Mouse (Mus musculus) neural tube, embryonic 13.5 days (tissue): ENCODE measurements around the gene Cmc1. TPM values are rescaled to one million over a fixed set of nuclear protein-coding genes. Genes with fewer than 3 reads are reported as not detected.
A peak's percentile ranks its signal among the peaks of the same experiment; 100 is the strongest.
"Not testable (repeated sequence)": the region's sequence is repeated elsewhere in the genome, so short reads cannot be mapped to it uniquely, and the experiment has no call there.

Experiments
- ATAC-seq: fragments of 200-750 bp; cut with Nextera tagmentation; 2 replicates; pipeline ENCODE4 v1.8.0; 2017; ENCODE audit warnings: low read depth, mild to moderate bottlenecking, moderate TSS enrichment, moderate library complexity
- H3K27ac ChIP-seq: fragments of 300-500 bp; sonication (generic); replicated peaks from 2 replicates; pipeline ENCODE4 v1.5.1; 2015; ENCODE audit warnings: moderate library complexity, mild to moderate bottlenecking, inconsistent platforms
- H3K27me3 ChIP-seq: fragments of 300-500 bp; sonication (generic); 2 replicates; pipeline ENCODE4 v1.6.1; 2015; ENCODE audit warnings: mild to moderate bottlenecking, inconsistent platforms
- H3K36me3 ChIP-seq: fragments of 300-500 bp; sonication (generic); 2 replicates; pipeline ENCODE4 v1.6.1; 2015; ENCODE audit warnings: mild to moderate bottlenecking, inconsistent platforms
- H3K4me1 ChIP-seq: fragments of 300-500 bp; sonication (generic); replicated peaks from 2 replicates; pipeline ENCODE4 v1.6.1; 2015; ENCODE audit warnings: inconsistent platforms
- H3K4me2 ChIP-seq: fragments of 300-500 bp; sonication (generic); 2 replicates; pipeline ENCODE4 v1.6.1; 2015; ENCODE audit warnings: inconsistent platforms, mild to moderate bottlenecking, moderate library complexity
- H3K4me3 ChIP-seq: fragments of 300-500 bp; sonication (generic); 2 replicates; pipeline ENCODE4 v1.5.1; 2015; ENCODE audit warnings: mild to moderate bottlenecking, inconsistent platforms
- H3K9ac ChIP-seq: fragments of 300-500 bp; sonication (generic); 2 replicates; pipeline ENCODE4 v1.6.1; 2015; ENCODE audit warnings: moderate library complexity, mild to moderate bottlenecking, inconsistent platforms
- H3K9me3 ChIP-seq: fragments of 300-500 bp; sonication (generic); 2 replicates; pipeline ENCODE4 v1.6.1; 2016; ENCODE audit warnings: inconsistent platforms
- WGBS: fragments of 180-500 bp; shearing (Covaris S2); methylation state at CpG from one replicate; pipeline ENCODE4 v1.1.7; 2015; 5-methylcytosine and 5-hydroxymethylcytosine counted together
- polyA plus RNA-seq: library from polyadenylated mRNA; unstranded; fragments of >200 nt; fragmentation: Nextera tagmentation; extraction: Ambion mirVana; gene quantifications from 2 replicates; pipeline ENCODE4 v1.2.1, GENCODE M21; 2015

The Cmc1 gene
- polyA plus RNA-seq, 1 experiment from 2014 or later: 47.7 TPM

DNA sequence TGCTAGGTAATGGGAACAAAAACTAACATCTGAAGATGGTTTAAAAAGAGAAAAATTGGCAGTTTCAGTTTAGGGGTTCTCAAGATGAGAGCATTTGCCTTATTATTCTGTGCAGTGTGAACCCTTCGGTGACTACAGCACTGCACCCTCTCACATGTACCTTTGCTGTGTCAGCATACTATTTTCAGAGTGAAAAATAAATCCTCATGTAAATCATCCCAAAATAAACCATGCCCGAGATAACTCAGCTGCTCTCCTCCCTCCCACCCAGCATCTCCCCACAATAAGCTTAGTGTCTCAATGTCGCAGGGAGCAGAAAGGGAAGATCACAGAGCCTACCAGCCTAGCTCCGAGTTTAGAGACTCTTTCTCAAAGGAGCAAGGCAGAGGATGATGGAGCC, 23.1 kb upstream of the Cmc1 start:
- no peaks in the 10 kb centered on the region for H3K4me1 ChIP-seq
- H3K4me2 ChIP-seq: no peak overlapping the region
- no peak overlapping the region for H3K9ac ChIP-seq
- peaks cover 6% of the 10 kb centered on the region; the same call in 1 of the 2 replicates for H3K9me3 ChIP-seq
- WGBS: 82% methylated on average over 4 of the region's 4 CpGs
- H3K27me3 ChIP-seq: no peaks in the 10 kb centered on the region
- no peak for ATAC-seq
- no peak overlapping the region for H3K27ac ChIP-seq
- H3K4me3 ChIP-seq: no peak overlapping the region
- no peaks in the 10 kb centered on the region for H3K36me3 ChIP-seq

DNA sequence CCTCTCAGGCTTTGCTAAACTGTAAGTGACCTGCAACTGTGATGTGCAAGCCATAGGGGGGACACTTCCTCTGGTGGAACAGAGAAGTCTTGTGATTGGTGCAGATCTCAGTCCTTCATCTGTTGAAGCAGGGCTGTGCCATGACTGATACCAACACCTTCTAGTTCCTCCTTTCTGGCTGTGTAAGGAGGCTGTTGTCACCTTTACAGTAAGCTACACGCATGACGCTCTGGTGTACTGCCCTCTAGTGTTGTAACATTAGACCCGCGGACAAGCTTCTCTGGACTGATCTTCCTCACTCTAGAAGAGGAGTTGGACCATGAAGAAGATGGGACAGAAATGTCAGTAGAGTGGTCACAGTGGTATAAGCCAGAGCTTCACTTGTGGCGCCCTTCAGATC, 18.6 kb upstream of the Cmc1 start:
- ATAC-seq: no peak
- no peak overlapping the region for H3K9ac ChIP-seq
- H3K27ac ChIP-seq: no peak overlapping the region
- no peaks in the 10 kb centered on the region for H3K27me3 ChIP-seq
- H3K4me1 ChIP-seq: no peaks in the 10 kb centered on the region
- H3K4me2 ChIP-seq: no peak overlapping the region
- no peaks in the 10 kb centered on the region for H3K36me3 ChIP-seq
- no peak overlapping the region for H3K4me3 ChIP-seq
- 52% methylated on average over 5 of the region's 5 CpGs for WGBS
- peaks cover 5% of the 10 kb centered on the region; the same call in 1 of the 2 replicates for H3K9me3 ChIP-seq

DNA sequence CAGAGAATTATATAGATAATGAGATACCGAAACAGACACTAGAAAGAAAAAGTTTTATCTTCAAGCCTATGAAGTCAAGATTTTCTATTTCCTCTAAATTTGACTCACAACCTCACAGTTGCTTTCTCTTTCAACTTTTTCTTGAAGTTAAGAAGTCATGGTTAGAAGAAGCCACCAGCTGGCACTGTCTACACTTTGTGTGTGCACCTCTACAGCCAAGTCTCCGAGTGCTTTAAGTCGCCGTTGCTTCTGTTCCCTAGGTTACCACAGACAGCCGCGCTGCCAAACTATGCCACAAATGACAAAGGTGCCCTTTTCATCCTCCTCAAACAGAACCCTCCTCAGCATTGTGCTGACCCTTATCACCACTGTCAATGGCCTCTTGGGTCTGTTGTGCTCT, 17.6 kb upstream of the Cmc1 start:
- Histone ChIP-seq H3K27ac (no peak overlapping the region), H3K4me3 (no peak overlapping the region), H3K4me2 (no peak overlapping the region), H3K36me3 (no peaks in the 10 kb centered on the region), H3K27me3 (no peaks in the 10 kb centered on the region), H3K4me1 (no peaks in the 10 kb centered on the region), H3K9me3 (no peaks in the 10 kb centered on the region), H3K9ac (no peak overlapping the region)
- WGBS: 87% methylated on average over 6 of the region's 6 CpGs
- ATAC-seq: no peak

DNA sequence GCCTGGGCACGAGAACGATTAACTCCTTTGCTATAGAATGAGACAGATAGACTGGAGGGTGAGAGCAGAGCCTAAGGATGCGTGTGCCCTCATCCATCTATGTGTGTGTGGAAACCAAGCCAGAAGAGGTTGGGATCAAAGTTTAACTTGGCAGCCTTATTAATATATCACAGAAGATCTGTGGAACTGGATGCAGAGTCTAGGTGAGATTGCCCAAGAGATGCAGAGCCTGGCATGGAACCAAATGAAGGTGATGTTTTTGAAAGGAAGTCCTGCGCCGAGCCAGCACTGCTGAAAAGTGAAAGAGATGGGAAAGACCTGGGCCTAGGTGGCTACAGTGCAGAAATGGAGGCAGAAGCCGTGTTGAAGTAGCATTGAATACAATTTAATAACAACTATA, 11.6 kb upstream of the Cmc1 start:
- no peaks in the 10 kb centered on the region for H3K36me3 ChIP-seq
- H3K4me3 ChIP-seq: no peak overlapping the region
- H3K4me1 ChIP-seq: no peaks in the 10 kb centered on the region
- no peak overlapping the region for H3K27ac ChIP-seq
- 91% methylated on average over 6 of the region's 6 CpGs for WGBS
- no peaks in the 10 kb centered on the region for H3K27me3 ChIP-seq
- no peak overlapping the region for H3K9ac ChIP-seq
- no peak for ATAC-seq
- H3K4me2 ChIP-seq: no peak overlapping the region
- no peaks in the 10 kb centered on the region for H3K9me3 ChIP-seq

DNA sequence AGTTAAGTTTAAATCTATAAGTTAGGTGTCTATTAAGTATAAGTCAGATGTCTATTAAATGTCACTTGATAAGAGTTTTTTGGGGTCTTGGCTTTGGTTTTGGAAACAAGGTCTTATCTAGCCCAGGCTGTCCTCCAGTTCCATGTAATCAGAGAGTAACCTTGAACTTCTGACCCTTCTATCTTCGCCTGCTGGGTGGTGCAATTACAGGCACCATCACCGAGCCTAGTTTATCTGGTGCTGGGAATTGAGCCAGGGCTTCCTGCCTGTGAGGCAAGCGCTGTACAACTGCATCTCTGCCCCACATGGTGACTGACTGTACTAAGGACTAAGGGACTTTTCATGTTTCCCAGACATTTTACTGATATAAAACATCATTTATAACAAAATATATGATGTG, 10.0 kb upstream of the Cmc1 start:
- H3K4me2 ChIP-seq: no peak overlapping the region
- no peak overlapping the region for H3K9ac ChIP-seq
- no peak overlapping the region for H3K27ac ChIP-seq
- no peaks in the 10 kb centered on the region for H3K9me3 ChIP-seq
- 70% methylated on average over 3 of the region's 3 CpGs for WGBS
- H3K4me1 ChIP-seq: no peaks in the 10 kb centered on the region
- H3K27me3 ChIP-seq: no peaks in the 10 kb centered on the region
- H3K4me3 ChIP-seq: no peak overlapping the region
- ATAC-seq: no peak
- no peaks in the 10 kb centered on the region for H3K36me3 ChIP-seq

DNA sequence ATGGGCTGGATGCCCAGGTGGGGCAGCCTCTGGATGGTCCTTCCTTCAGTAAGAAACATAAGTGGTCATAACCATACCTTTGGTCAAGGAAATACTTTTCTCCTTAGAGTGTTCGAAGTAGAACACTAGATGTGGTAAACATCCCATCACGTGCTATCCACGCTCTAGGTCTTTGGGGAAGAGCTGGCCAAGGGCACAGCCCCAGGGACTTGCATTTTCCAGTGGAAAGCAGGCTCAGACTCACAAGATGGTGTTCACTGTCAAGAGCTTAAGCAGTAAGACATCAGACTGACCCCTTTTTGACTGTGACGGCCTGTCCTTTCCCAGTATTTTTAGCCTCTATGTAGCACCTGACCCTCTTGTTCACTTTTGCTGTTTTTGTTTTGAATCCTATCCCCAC, 8.2 kb upstream of the Cmc1 start:
- H3K4me3 ChIP-seq: no peak overlapping the region
- no peak for ATAC-seq
- no peak overlapping the region for H3K4me2 ChIP-seq
- H3K36me3 ChIP-seq: no peaks in the 10 kb centered on the region
- 98% methylated on average over 4 of the region's 4 CpGs for WGBS
- H3K27ac ChIP-seq: no peak overlapping the region
- no peaks in the 10 kb centered on the region for H3K9me3 ChIP-seq
- no peaks in the 10 kb centered on the region for H3K4me1 ChIP-seq
- no peak overlapping the region for H3K9ac ChIP-seq
- no peaks in the 10 kb centered on the region for H3K27me3 ChIP-seq

DNA sequence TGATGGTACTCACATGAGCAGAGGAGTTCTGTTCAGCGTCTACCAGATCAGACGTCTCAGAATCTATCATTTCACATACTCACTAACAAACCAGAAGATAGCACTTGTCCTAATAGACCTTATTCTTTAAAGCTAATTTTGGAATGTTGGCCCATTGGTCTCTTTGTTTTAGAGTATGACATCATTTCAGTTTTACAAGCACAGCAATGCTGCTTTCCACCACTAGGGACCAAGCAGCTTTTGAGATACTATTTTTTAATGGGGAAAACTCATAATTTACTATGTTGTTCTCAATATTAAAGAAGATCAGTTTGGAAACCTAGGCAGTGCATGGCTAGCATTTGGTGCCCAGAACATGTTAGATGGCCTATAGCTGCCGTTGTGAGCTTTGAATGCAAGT, 7.3 kb upstream of the Cmc1 start:
- Histone ChIP-seq H3K36me3 (no peaks in the 10 kb centered on the region), H3K27ac (no peak overlapping the region), H3K9me3 (no peaks in the 10 kb centered on the region), H3K4me2 (no peak overlapping the region), H3K9ac (no peak overlapping the region), H3K4me1 (no peaks in the 10 kb centered on the region), H3K4me3 (no peak overlapping the region), H3K27me3 (no peaks in the 10 kb centered on the region)
- WGBS: 92% methylated on average over 3 of the region's 3 CpGs
- ATAC-seq: no peak

DNA sequence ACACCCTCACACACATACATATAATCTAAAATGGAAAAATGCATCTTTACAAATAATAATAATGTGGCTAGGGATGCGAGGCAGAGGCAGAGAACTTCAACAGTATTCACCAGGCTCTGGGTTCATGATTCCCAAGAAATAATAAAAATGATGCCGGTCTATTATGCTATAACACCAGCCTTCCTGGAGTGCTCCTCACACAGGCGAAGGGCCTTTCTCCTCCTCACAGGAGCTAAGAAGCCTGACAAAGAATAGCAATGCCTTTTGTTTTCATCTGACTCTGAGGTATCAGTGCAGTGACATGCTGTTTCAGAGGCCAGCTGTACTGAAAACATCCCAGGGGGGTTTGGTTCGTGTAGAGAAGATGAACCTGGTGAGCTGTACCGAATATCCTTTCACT, 4.7 kb upstream of the Cmc1 start:
- peaks cover 10% of the 10 kb centered on the region for H3K4me1 ChIP-seq
- H3K27ac ChIP-seq: no peak overlapping the region
- no peaks in the 10 kb centered on the region for H3K36me3 ChIP-seq
- no peak overlapping the region for H3K4me3 ChIP-seq
- H3K27me3 ChIP-seq: no peaks in the 10 kb centered on the region
- no peaks in the 10 kb centered on the region for H3K9me3 ChIP-seq
- 76% methylated on average over 5 of the region's 5 CpGs for WGBS
- H3K9ac ChIP-seq: no peak overlapping the region
- no peak overlapping the region for H3K4me2 ChIP-seq
- no peak for ATAC-seq

DNA sequence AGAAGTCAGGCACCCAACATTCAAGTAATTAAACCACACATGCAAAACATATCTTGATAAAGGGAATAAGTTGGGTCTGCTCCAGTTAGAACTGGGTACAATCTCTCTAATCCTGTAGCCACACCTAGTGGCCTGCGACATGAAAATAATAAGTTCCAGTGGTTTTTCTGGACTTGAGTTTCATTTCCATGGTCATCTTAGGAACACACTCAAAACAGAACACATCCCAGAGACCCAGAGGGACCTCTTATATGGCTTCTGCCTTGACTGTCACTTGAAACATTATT, 1.2 kb upstream of the Cmc1 start:
- Histone ChIP-seq H3K27me3 (no peaks in the 10 kb centered on the region), H3K4me2 (peak overlapping the region; percentile 66), H3K9me3 (no peaks in the 10 kb centered on the region), H3K9ac (no peak overlapping the region), H3K36me3 (no peaks in the 10 kb centered on the region), H3K27ac (no peak overlapping the region), H3K4me3 (no peak overlapping the region), H3K4me1 (peaks cover 25% of the 10 kb centered on the region)
- no peak for ATAC-seq
- 96% methylated on average over 1 of the region's 1 CpGs for WGBS

DNA sequence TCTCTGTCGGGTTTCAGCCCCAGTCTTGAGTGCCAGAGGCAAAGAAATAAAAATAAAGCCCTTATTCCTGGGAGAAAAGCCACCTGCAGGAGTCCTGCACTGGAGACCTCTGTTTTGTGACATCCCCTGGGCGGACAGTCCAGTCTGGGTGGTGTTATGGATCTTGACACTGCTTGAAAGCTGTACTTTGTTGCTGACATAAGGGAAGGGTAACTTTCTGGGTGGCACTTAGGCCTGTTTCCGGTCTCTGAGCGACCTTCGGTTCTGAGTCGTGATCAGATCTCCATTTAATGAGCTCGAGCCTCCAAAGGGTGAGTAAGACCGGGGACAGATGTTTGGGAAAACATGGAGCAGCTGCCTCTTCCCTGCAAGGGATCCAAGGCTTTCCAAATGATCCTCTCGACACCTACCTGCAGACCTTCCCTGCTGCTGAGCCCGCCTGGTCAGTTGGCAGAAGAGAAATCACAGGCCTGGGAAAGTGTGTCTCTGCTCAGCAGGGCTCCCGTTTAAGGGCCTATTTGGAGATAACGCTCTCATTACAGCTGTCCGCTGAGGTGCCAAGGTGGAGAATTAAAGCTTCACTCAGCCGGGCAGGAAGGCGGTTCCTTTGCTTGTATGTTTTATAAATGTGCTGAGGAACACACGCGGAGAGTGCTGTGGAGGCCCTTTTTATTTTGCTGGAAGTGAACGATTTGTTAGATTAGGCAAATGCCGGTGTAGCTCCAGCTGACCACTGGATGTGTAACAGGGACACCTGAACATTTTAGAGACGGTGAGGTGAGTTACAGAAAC, 648 bp upstream of the Cmc1 start:
- 72% methylated on average over 20 of the region's 20 CpGs for WGBS
- peak overlapping the region; percentile 66 for H3K4me2 ChIP-seq

DNA sequence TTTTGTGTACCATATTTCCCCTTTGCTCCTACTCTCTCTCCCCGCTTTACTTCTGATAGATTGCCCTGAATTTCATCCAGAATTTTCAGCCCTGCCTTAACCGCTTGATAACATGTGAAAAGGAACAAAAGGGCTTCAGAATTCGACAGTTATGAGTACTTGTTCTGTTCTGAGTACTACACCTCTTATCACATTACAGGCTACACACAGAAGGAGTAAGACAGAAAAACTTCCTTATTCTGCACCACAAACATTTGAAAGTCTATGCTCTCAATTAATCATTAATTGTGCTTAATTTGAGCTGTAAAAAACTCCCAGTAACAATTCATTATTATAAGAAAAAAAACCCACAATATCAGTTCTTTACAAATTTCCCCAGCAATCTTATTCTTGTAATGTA, 9.6 kb downstream of the Cmc1 start:
- not testable (repeated sequence) for H3K4me3 ChIP-seq, H3K27me3 ChIP-seq, H3K27ac ChIP-seq, H3K9ac ChIP-seq, H3K4me2 ChIP-seq, ATAC-seq, H3K4me1 ChIP-seq, H3K9me3 ChIP-seq
- 87% methylated on average over 2 of the region's 3 CpGs for WGBS
- peaks cover 17% of the 10 kb centered on the region for H3K36me3 ChIP-seq

More for the DNA sequence above, 648 bp upstream of the Cmc1 start:
- Histone ChIP-seq H3K9me3 (no peaks in the 10 kb centered on the region), H3K36me3 (no peaks in the 10 kb centered on the region), H3K27ac (peak overlapping the region; percentile 39; the same call in 1 of the 2 replicates), H3K9ac (peak overlapping the region; percentile 17; the same call in 1 of the 2 replicates), H3K4me1 (peaks cover 25% of the 10 kb centered on the region), H3K27me3 (no peaks in the 10 kb centered on the region), H3K4me3 (peak overlapping the region; percentile 66)
- ATAC-seq: peak; percentile 54

DNA sequence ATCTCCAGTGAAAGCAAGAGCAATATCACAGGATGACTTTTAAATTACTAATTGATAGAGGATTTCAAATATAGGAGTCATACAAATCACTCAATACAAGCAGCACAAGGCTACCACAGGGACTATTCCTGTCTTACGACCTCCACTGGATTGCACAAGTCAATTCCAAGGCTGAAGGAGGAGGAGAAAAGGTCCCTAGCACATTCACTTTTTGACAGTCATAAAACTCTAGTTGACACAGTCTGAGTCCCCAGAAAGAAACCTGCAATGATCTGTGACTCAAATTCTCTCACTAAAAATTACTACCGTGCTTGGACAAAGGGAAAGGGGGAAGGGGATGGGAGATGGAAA, 39.6 kb downstream of the Cmc1 start:
- Histone ChIP-seq H3K4me3 (no peak overlapping the region), H3K9ac (no peak overlapping the region), H3K36me3 (0 out of 2 replicates have a peak, but pooled peaks cover 3% of the 10 kb centered on the region), H3K27me3 (no peaks in the 10 kb centered on the region), H3K9me3 (no peaks in the 10 kb centered on the region), H3K4me1 (peaks cover 23% of the 10 kb centered on the region), H3K27ac (no peak overlapping the region), H3K4me2 (no peak overlapping the region)
- 55% methylated on average over 2 of the region's 2 CpGs for WGBS
- no peak for ATAC-seq

DNA sequence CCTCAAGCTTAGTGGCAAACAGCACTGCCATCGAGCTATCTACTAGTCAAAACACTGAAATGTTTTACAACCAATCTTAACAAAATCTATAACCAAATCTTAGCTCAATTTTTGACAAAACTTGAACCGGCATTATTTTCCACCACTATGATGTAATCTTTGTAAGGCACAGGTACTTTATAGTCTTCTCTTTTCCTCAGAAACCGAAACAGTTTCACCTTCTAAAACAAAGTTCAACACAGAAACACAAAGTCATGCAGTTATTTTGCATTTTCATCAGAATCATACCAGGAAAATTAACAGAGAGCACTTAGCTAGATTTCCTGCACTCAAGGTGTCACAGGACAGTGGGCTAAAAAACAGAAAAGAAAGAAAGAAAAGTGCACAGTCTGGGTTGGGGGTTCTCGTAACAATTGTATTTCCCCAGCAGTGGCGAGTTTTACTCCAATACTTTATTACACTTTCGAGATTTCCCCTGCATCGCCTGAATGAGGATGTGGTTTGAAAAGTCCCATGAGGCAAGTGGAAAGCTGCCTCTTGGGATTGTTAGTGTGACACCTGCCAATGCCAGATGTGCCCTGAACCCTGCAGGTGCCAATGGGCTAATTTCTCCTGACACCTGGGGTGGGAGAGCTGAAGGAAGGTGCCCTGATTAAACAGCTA, 40.1 kb downstream of the Cmc1 start:
- 66% methylated on average over 7 of the region's 7 CpGs for WGBS
- no peak for ATAC-seq
- H3K4me2 ChIP-seq: no peak overlapping the region

More for the DNA sequence above, 40.1 kb downstream of the Cmc1 start:
- H3K4me3 ChIP-seq: no peak overlapping the region
- H3K9me3 ChIP-seq: no peaks in the 10 kb centered on the region
- H3K27me3 ChIP-seq: no peaks in the 10 kb centered on the region
- peaks cover 23% of the 10 kb centered on the region for H3K4me1 ChIP-seq
- no peak overlapping the region for H3K27ac ChIP-seq
- H3K9ac ChIP-seq: no peak overlapping the region
- 0 out of 2 replicates have a peak, but pooled peaks cover 1% of the 10 kb centered on the region for H3K36me3 ChIP-seq
